Mouse (Mus musculus): Measurements from ENCODE around the gene Tigd3. TPM values are rescaled to one million over a fixed set of nuclear protein-coding genes. Genes with fewer than 3 reads are reported as not detected.

The Tigd3 gene
- polyA plus RNA-seq, 1 experiment from 2014 or later: 16.9 TPM

- Histone ChIP-seq H3K9ac (replicated peaks) (0 out of 2 replicates have a peak overlapping the region, but pooled peaks have one; percentile 7), H3K36me3 (no peaks in the 10 kb centered on the region), H3K4me2 (replicated peaks) (no peak overlapping the region), H3K4me3 (replicated peaks) (no peak overlapping the region), H3K27me3 (no peaks in the 10 kb centered on the region), H3K9me3 (no peaks in the 10 kb centered on the region), H3K4me1 (replicated peaks) (peaks cover 61% of the 10 kb centered on the region), H3K27ac (peak overlapping the region; percentile 60)
- no peak for ATAC-seq
- WGBS: 67% methylated on average over 9 of the region's 9 CpGs
Measured at GRCm38 (mm10) chr19:5842785-5843730, 50.9 kb downstream of the Tigd3 start.

- Histone ChIP-seq H3K27me3 (no peaks in the 10 kb centered on the region), H3K4me3 (replicated peaks) (no peak overlapping the region), H3K4me2 (replicated peaks) (no peak overlapping the region), H3K9me3 (no peaks in the 10 kb centered on the region), H3K27ac (0 out of 2 replicates have a peak overlapping the region, but pooled peaks have one; percentile 12), H3K9ac (replicated peaks) (no peak overlapping the region), H3K4me1 (replicated peaks) (peaks cover 52% of the 10 kb centered on the region), H3K36me3 (no peaks in the 10 kb centered on the region)
- no peak for ATAC-seq
- 64% methylated on average over 5 of the region's 5 CpGs for WGBS
Measured at GRCm38 (mm10) chr19:5841999-5842784, 51.8 kb downstream of the Tigd3 start.

- 43% methylated on average over 4 of the region's 4 CpGs for WGBS
- no peak overlapping the region for H3K9ac ChIP-seq (replicated peaks)
- no peak overlapping the region for H3K4me3 ChIP-seq (replicated peaks)
- ATAC-seq: no peak
- no peaks in the 10 kb centered on the region for H3K36me3 ChIP-seq
- no peaks in the 10 kb centered on the region for H3K27me3 ChIP-seq
- no peak overlapping the region for H3K27ac ChIP-seq
- H3K4me2 ChIP-seq (replicated peaks): no peak overlapping the region
- no peaks in the 10 kb centered on the region for H3K9me3 ChIP-seq
- peaks cover 45% of the 10 kb centered on the region for H3K4me1 ChIP-seq (replicated peaks)
Measured at GRCm38 (mm10) chr19:5841389-5841946, 52.5 kb downstream of the Tigd3 start.

Other genes starting within 250 kb of the Tigd3 start
- gene Sipa1, start 230.4 kb downstream of the Tigd3 start, polyA plus RNA-seq (2015; fragmentation: Nextera tagmentation; extraction: Ambion mirVana): 10.8 and 14.1 TPM in 2 replicates
- gene Map3k11, start 205.4 kb downstream of the Tigd3 start, polyA plus RNA-seq (2015; fragmentation: Nextera tagmentation; extraction: Ambion mirVana): 11.4 and 15.1 TPM in 2 replicates
- 25.6 and 29.1 TPM in 2 replicates for gene Pcnx3, start 205.2 kb downstream of the Tigd3 start, polyA plus RNA-seq (2015; fragmentation: Nextera tagmentation; extraction: Ambion mirVana)
- 0.15 TPM in 1 of 2 replicates, not detected in the other for gene Kcnk7, start 189.8 kb downstream of the Tigd3 start, polyA plus RNA-seq (2015; fragmentation: Nextera tagmentation; extraction: Ambion mirVana)
- 8.9 and 10.5 TPM in 2 replicates for gene Ehbp1l1, start 167.8 kb downstream of the Tigd3 start, polyA plus RNA-seq (2015; fragmentation: Nextera tagmentation; extraction: Ambion mirVana)
- 179 and 197 TPM in 2 replicates for gene Fam89b, start 164.5 kb downstream of the Tigd3 start, polyA plus RNA-seq (2015; fragmentation: Nextera tagmentation; extraction: Ambion mirVana)
- gene Ltbp3, start 153.2 kb downstream of the Tigd3 start, polyA plus RNA-seq (2015; fragmentation: Nextera tagmentation; extraction: Ambion mirVana): 7.1 and 9.5 TPM in 2 replicates
- 64.9 and 70.0 TPM in 2 replicates for gene Scyl1, start 122.7 kb downstream of the Tigd3 start, polyA plus RNA-seq (2015; fragmentation: Nextera tagmentation; extraction: Ambion mirVana)
- gene Frmd8, start 18.9 kb downstream of the Tigd3 start, polyA plus RNA-seq (2015; fragmentation: Nextera tagmentation; extraction: Ambion mirVana): 16.8 and 19.0 TPM in 2 replicates
- 1.4 and 2.0 TPM in 2 replicates for gene Slc25a45, start 16.3 kb downstream of the Tigd3 start, polyA plus RNA-seq (2015; fragmentation: Nextera tagmentation; extraction: Ambion mirVana)
- gene Dpf2, start 18.9 kb upstream of the Tigd3 start, polyA plus RNA-seq (2015; fragmentation: Nextera tagmentation; extraction: Ambion mirVana): 157 and 158 TPM in 2 replicates
- gene Cdc42ep2, start 30.7 kb upstream of the Tigd3 start, polyA plus RNA-seq (2015; fragmentation: Nextera tagmentation; extraction: Ambion mirVana): 7.5 and 7.8 TPM in 2 replicates
- 31.6 and 32.1 TPM in 2 replicates for gene Pola2, start 70.1 kb upstream of the Tigd3 start, polyA plus RNA-seq (2015; fragmentation: Nextera tagmentation; extraction: Ambion mirVana)
- not detected in 2 replicates for gene Slc22a20, start 92.0 kb upstream of the Tigd3 start, polyA plus RNA-seq (2015; fragmentation: Nextera tagmentation; extraction: Ambion mirVana)
- 1.9 and 2.3 TPM in 2 replicates for gene Capn1, start 121.7 kb upstream of the Tigd3 start, polyA plus RNA-seq (2015; fragmentation: Nextera tagmentation; extraction: Ambion mirVana)
- 27.8 and 33.8 TPM in 2 replicates for gene Syvn1, start 152.4 kb upstream of the Tigd3 start, polyA plus RNA-seq (2015; fragmentation: Nextera tagmentation; extraction: Ambion mirVana)
- 73.7 and 74.7 TPM in 2 replicates for gene Mrpl49, start 163.6 kb upstream of the Tigd3 start, polyA plus RNA-seq (2015; fragmentation: Nextera tagmentation; extraction: Ambion mirVana)
- gene Fau, start 163.7 kb upstream of the Tigd3 start, polyA plus RNA-seq (2015; fragmentation: Nextera tagmentation; extraction: Ambion mirVana): 632 and 647 TPM in 2 replicates
- 27.4 and 33.1 TPM in 2 replicates for gene Znhit2, start 167.0 kb upstream of the Tigd3 start, polyA plus RNA-seq (2015; fragmentation: Nextera tagmentation; extraction: Ambion mirVana)
- gene Tm7sf2, start 174.2 kb upstream of the Tigd3 start, polyA plus RNA-seq (2015; fragmentation: Nextera tagmentation; extraction: Ambion mirVana): 44.1 and 45.9 TPM in 2 replicates
- gene Vps51, start 183.1 kb upstream of the Tigd3 start, polyA plus RNA-seq (2015; fragmentation: Nextera tagmentation; extraction: Ambion mirVana): 90.8 and 91.4 TPM in 2 replicates
- gene Tmem262, start 185.9 kb upstream of the Tigd3 start, polyA plus RNA-seq (2015; fragmentation: Nextera tagmentation; extraction: Ambion mirVana): not detected in 2 replicates
- gene Gm28374, start 188.1 kb upstream of the Tigd3 start, polyA plus RNA-seq (2015; fragmentation: Nextera tagmentation; extraction: Ambion mirVana): 2.4 TPM in 2 replicates
- gene Zfpl1, start 190.8 kb upstream of the Tigd3 start, polyA plus RNA-seq (2015; fragmentation: Nextera tagmentation; extraction: Ambion mirVana): 83.3 and 84.8 TPM in 2 replicates
- gene Cdca5, start 190.8 kb upstream of the Tigd3 start, polyA plus RNA-seq (2015; fragmentation: Nextera tagmentation; extraction: Ambion mirVana): 19.1 and 19.3 TPM in 2 replicates
- gene AC131692.1, start 200.3 kb upstream of the Tigd3 start, polyA plus RNA-seq (2015; fragmentation: Nextera tagmentation; extraction: Ambion mirVana): not detected in 2 replicates
- gene Naaladl1, start 211.6 kb upstream of the Tigd3 start, polyA plus RNA-seq (2015; fragmentation: Nextera tagmentation; extraction: Ambion mirVana): 0.52 and 0.58 TPM in 2 replicates
- gene Sac3d1, start 224.5 kb upstream of the Tigd3 start, polyA plus RNA-seq (2015; fragmentation: Nextera tagmentation; extraction: Ambion mirVana): 35.1 and 41.8 TPM in 2 replicates
- gene Snx15, start 234.2 kb upstream of the Tigd3 start, polyA plus RNA-seq (2015; fragmentation: Nextera tagmentation; extraction: Ambion mirVana): 42.3 and 44.4 TPM in 2 replicates
- 0.27 TPM in 1 of 2 replicates, not detected in the other for gene Batf2, start 246.8 kb upstream of the Tigd3 start, polyA plus RNA-seq (2015; fragmentation: Nextera tagmentation; extraction: Ambion mirVana)
- gene Arl2, start 247.4 kb upstream of the Tigd3 start, polyA plus RNA-seq (2015; fragmentation: Nextera tagmentation; extraction: Ambion mirVana): 115 and 118 TPM in 2 replicates